Mouse (Mus musculus) thymus, adult 2 months (tissue): ENCODE measurements around the gene Zfp445.

Experiments used
- CTCF ChIP-seq: fragments of 200-500 bp; IDR thresholded peaks from 2 replicates; pipeline ENCODE4 v1.5.1; 2012; ENCODE audit warnings: mild to moderate bottlenecking, control low read depth, low read length, moderate library complexity, borderline replicate concordance; ENCODE audit not compliant: control insufficient read depth, poor library complexity, insufficient read depth; ENCODE audit errors: extremely low read depth
- POLR2A ChIP-seq: fragments of 200-500 bp; IDR thresholded peaks from 2 replicates; pipeline ENCODE4 v1.6.1; 2012; ENCODE audit warnings: mild to moderate bottlenecking, low read length, control low read depth, moderate library complexity; ENCODE audit not compliant: control insufficient read depth, poor library complexity, insufficient read depth; ENCODE audit errors: extremely low read depth

DNA sequence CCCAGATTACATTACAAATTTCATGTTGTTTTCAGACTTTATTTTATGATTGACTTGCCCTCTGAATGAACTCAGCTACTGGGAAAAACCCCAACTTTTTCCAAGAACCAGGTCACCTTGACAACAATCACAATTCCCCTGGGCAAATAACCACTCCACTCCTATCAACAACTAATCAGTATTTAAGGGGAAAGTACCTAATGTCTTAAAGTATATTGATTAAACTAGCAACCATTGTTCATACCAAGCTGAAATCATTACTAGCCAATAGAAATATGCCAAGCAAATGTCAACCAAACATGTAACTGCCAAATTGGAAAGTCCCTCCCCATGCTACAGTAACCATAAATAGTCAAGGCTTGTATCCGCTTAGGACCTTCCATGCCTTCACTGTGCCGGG lies 9.3 kb upstream of the Zfp445 start:
- TF ChIP-seq CTCF (no peak), POLR2A (no peak)
